Comparison of ENCODE assay signal across 9 mouse cellular contexts in genomic region chr16:95584751-95585528, GRCm38 (mm10). TPM values are rescaled to one million over a fixed set of nuclear protein-coding genes. Genes with fewer than 3 reads are reported as not detected.
DNase-seq lines count a peak whose midpoint lies in the region; ATAC-seq and TF ChIP-seq lines count a peak whose summit lies in the region.
"Had no signal": no experiment of that assay in that cellular context is flagged by ENCODE, and none has a peak within 500 bp of the region (broad histone marks: within the 10 kb centered on the region; RNA-seq: fewer than 3 reads in every experiment).

No protein-coding gene starts in this region.

- H3K4me1 ChIP-seq in heart, postnatal 0 days (ENCODE audit: control insufficient read depth, insufficient read depth), result peaks cover 9% of the 10 kb centered on the region
- H3K4me1 ChIP-seq in embryonic facial prominence, embryonic 10.5 days, result peaks cover 37% of the 10 kb centered on the region
- peaks cover 16% of the 10 kb centered on the region for H3K4me1 ChIP-seq in hindbrain, embryonic 16.5 days (ENCODE audit: control insufficient read depth, insufficient read depth, low read depth, low read length)
- H3K4me1 ChIP-seq in midbrain, postnatal 0 days (ENCODE audit: insufficient read depth, low read length), result peaks cover 8% of the 10 kb centered on the region; the same call in 1 of the 2 replicates

- H3K9ac ChIP-seq in heart, postnatal 0 days (replicated peaks; ENCODE audit: low read depth, low read length), result no peak overlapping the region
- H3K9ac ChIP-seq in hindbrain, embryonic 16.5 days (ENCODE audit: low read depth, low read length), result peak overlapping the region; percentile 54
- H3K9ac ChIP-seq in midbrain, postnatal 0 days (replicated peaks; ENCODE audit: low read length, poor library complexity, severe bottlenecking), result 0 out of 2 replicates have a peak overlapping the region, but pooled peaks have one; percentile 44

- no peak for TF ChIP-seq EP300 in heart, postnatal 0 days (IDR thresholded peaks at IDR 0.05; ENCODE audit: low read depth)

- H3K9me3 ChIP-seq in heart, postnatal 0 days (replicated peaks; ENCODE audit: control insufficient read depth, low read length), result no peaks in the 10 kb centered on the region
- H3K9me3 ChIP-seq in embryonic facial prominence, embryonic 10.5 days, result no peaks in the 10 kb centered on the region
- H3K9me3 ChIP-seq in hindbrain, embryonic 16.5 days (ENCODE audit: control insufficient read depth, low read length), result no peaks in the 10 kb centered on the region
- no peaks in the 10 kb centered on the region for H3K9me3 ChIP-seq in midbrain, postnatal 0 days (ENCODE audit: low read length)

- H3K27me3 ChIP-seq in heart, postnatal 0 days (ENCODE audit: control insufficient read depth, insufficient read depth, low read length), result peaks cover 61% of the 10 kb centered on the region
- H3K27me3 ChIP-seq in embryonic facial prominence, embryonic 10.5 days (replicated peaks; ENCODE audit: low read depth, poor library complexity, severe bottlenecking), result peaks cover 76% of the 10 kb centered on the region
- peaks cover 15% of the 10 kb centered on the region for H3K27me3 ChIP-seq in hindbrain, embryonic 16.5 days (replicated peaks; ENCODE audit: control insufficient read depth, insufficient read depth, low read length)
- H3K27me3 ChIP-seq in midbrain, postnatal 0 days (ENCODE audit: insufficient read depth, low read length), result peaks cover 35% of the 10 kb centered on the region

- ATAC-seq in heart, postnatal 0 days (ENCODE audit: insufficient read depth, low read depth), result no peak
- ATAC-seq in hindbrain, embryonic 16.5 days, result peak; percentile 27; the same call in 1 of the 2 replicates
- ATAC-seq in midbrain, postnatal 0 days (ENCODE audit: low FRiP score), result no peak

- 16% methylated on average over 37 of the region's 37 CpGs for WGBS in heart, postnatal 0 days
- 12% methylated on average over 37 of the region's 37 CpGs for WGBS in embryonic facial prominence, embryonic 10.5 days
- WGBS in hindbrain, embryonic 16.5 days, result 16% methylated on average over 37 of the region's 37 CpGs
- 14% methylated on average over 37 of the region's 37 CpGs for WGBS in midbrain, postnatal 0 days

- H3K4me3 ChIP-seq in heart, postnatal 0 days (ENCODE audit: low read depth, low read length), result peak overlapping the region; percentile 40
- peak overlapping the region; percentile 69 for H3K4me3 ChIP-seq in embryonic facial prominence, embryonic 10.5 days
- H3K4me3 ChIP-seq in hindbrain, embryonic 16.5 days (ENCODE audit: low read length), result peak overlapping the region; percentile 50
- peak overlapping the region; percentile 41 for H3K4me3 ChIP-seq in midbrain, postnatal 0 days (ENCODE audit: low read depth, low read length)

- H3K4me2 ChIP-seq in heart, postnatal 0 days (ENCODE audit: low read depth, low read length), result peak overlapping the region; percentile 62
- peak overlapping the region; percentile 89 for H3K4me2 ChIP-seq in hindbrain, embryonic 16.5 days (ENCODE audit: low read length)
- peak overlapping the region; percentile 83 for H3K4me2 ChIP-seq in midbrain, postnatal 0 days (ENCODE audit: low read depth, low read length, poor library complexity, severe bottlenecking)

- no peak for DNase-seq in heart, postnatal 0 days (ENCODE audit: low spot score)
- no peak for DNase-seq in heart, postnatal 4 days
- peak; percentile 19 for DNase-seq in embryonic facial prominence, embryonic 10.5 days (ENCODE audit: low spot score)
- DNase-seq in midbrain, postnatal 0 days (ENCODE audit: low spot score), result no peak
- DNase-seq in gastrocnemius, postnatal 25 days, result no peak
- DNase-seq in MN1 (ENCODE audit: low spot score), result no peak
- no peak for DNase-seq in right cerebral cortex, postnatal 14 days
- DNase-seq: cerebellum, adult 9-10 months had no signal

- TF ChIP-seq CTCF in heart, postnatal 0 days (IDR thresholded peaks at IDR 0.05; ENCODE audit: low read depth), result no peak
- no peak for TF ChIP-seq CTCF in midbrain, postnatal 0 days (IDR thresholded peaks at IDR 0.05)

- no peaks in the 10 kb centered on the region for H3K36me3 ChIP-seq in heart, postnatal 0 days (replicated peaks; ENCODE audit: control insufficient read depth, insufficient read depth, low read length)
- no peaks in the 10 kb centered on the region for H3K36me3 ChIP-seq in embryonic facial prominence, embryonic 10.5 days (replicated peaks)
- no peaks in the 10 kb centered on the region for H3K36me3 ChIP-seq in hindbrain, embryonic 16.5 days (ENCODE audit: control insufficient read depth, insufficient read depth, low read length)
- H3K36me3 ChIP-seq in midbrain, postnatal 0 days (ENCODE audit: insufficient read depth, low read length), result no peaks in the 10 kb centered on the region

- no peak overlapping the region for H3K27ac ChIP-seq in heart, postnatal 0 days (ENCODE audit: low read depth)
- peak overlapping the region; percentile 51 for H3K27ac ChIP-seq in embryonic facial prominence, embryonic 10.5 days (replicated peaks)
- H3K27ac ChIP-seq in hindbrain, embryonic 16.5 days (ENCODE audit: low read depth, low read length), result no peak overlapping the region
- H3K27ac ChIP-seq in midbrain, postnatal 0 days (ENCODE audit: low read depth, low read length), result no peak overlapping the region

RNA-seq across cellular contexts. Expression of gene Erg, which starts 1.5 kb away (rescaled TPM):
- 12.1 and 16.9 TPM in 2 replicates for total RNA-seq in heart, postnatal 0 days (2014; rRNA removed; ENCODE audit: low replicate concordance)
- polyA plus RNA-seq in heart, postnatal 0 days (2015; fragmentation: Nextera tagmentation; extraction: Ambion mirVana), result 5.0 and 7.2 TPM in 2 replicates
- 10 to 100 TPM; 39.8 to 40.6 TPM for total RNA-seq in heart, postnatal 4 days (2021)
- 2.3 and 2.8 TPM in 2 replicates for polyA plus RNA-seq in embryonic facial prominence, embryonic 10.5 days (2016; fragmentation: Nextera tagmentation; extraction: Ambion mirVana)
- polyA plus RNA-seq in hindbrain, embryonic 16.5 days (2015; fragmentation: Nextera tagmentation; extraction: Ambion mirVana), result 1.8 and 2.2 TPM in 2 replicates
- 4.8 and 5.5 TPM in 2 replicates for total RNA-seq in midbrain, postnatal 0 days (2014; rRNA removed)
- polyA plus RNA-seq in midbrain, postnatal 0 days (2015; fragmentation: Nextera tagmentation; extraction: Ambion mirVana), result 0.89 and 0.98 TPM in 2 replicates
- 10 to 100 TPM in 1 of 2 experiments, 1 to 10 TPM in 1; 9.8 to 12.3 TPM for total RNA-seq in gastrocnemius, postnatal 25 days (2021)
